Mouse (Mus musculus) midbrain, postnatal 0 days (tissue): Measurements from ENCODE around the gene Nfkbia. TPM values are rescaled to one million over a fixed set of nuclear protein-coding genes. Genes with fewer than 3 reads are reported as not detected.

ENCODE experiments used
- ATAC-seq: fragments of 200-750 bp; cut with Nextera tagmentation; 2 replicates; pipeline ENCODE4 v1.8.0; 2017; ENCODE audit warnings: moderate number of reproducible peaks, mild to moderate bottlenecking, moderate TSS enrichment, moderate library complexity; ENCODE audit not compliant: low FRiP score
- DNase-seq: peaks from one replicate; pipeline ENCODE4 v3.0.0-alpha.2; 2015; ENCODE audit warnings: low spot score
- H3K27ac ChIP-seq: fragments of 300-500 bp; sonication (generic); 2 replicates; pipeline ENCODE4 v1.5.1; 2014; ENCODE audit warnings: low read depth, mild to moderate bottlenecking, low read length, mixed read lengths
- H3K27me3 ChIP-seq: fragments of 300-500 bp; sonication (generic); 2 replicates; pipeline ENCODE4 v1.6.1; 2014; ENCODE audit warnings: low read length, control low read depth, mixed read lengths; ENCODE audit not compliant: insufficient read depth
- H3K36me3 ChIP-seq: fragments of 300-500 bp; sonication (generic); 2 replicates; pipeline ENCODE4 v1.6.1; 2014; ENCODE audit warnings: low read length, control low read depth, mixed read lengths; ENCODE audit not compliant: insufficient read depth
- H3K4me1 ChIP-seq: fragments of 300-500 bp; sonication (generic); 2 replicates; pipeline ENCODE4 v1.6.1; 2014; ENCODE audit warnings: mild to moderate bottlenecking, control low read depth, antibody characterized with exemption, low read length, mixed read lengths; ENCODE audit not compliant: insufficient read depth
- H3K4me2 ChIP-seq: fragments of 300-500 bp; sonication (generic); 2 replicates; pipeline ENCODE4 v1.6.1; 2014; ENCODE audit warnings: low read depth, mild to moderate bottlenecking, low read length, mixed read lengths; ENCODE audit not compliant: poor library complexity, severe bottlenecking
- H3K4me3 ChIP-seq: fragments of 300-500 bp; sonication (generic); 2 replicates; pipeline ENCODE4 v1.5.1; 2014; ENCODE audit warnings: low read depth, mild to moderate bottlenecking, low read length, moderate library complexity
- H3K9ac ChIP-seq: fragments of 300-500 bp; sonication (generic); replicated peaks from 2 replicates; pipeline ENCODE4 v1.6.1; 2014; ENCODE audit warnings: mild to moderate bottlenecking, low read length, moderate library complexity, mixed read lengths; ENCODE audit not compliant: poor library complexity, severe bottlenecking
- H3K9me3 ChIP-seq: fragments of 300-500 bp; sonication (generic); 2 replicates; pipeline ENCODE4 v1.6.1; 2016; ENCODE audit warnings: low read length, control low read depth
- CTCF ChIP-seq: IDR thresholded peaks from 2 replicates; pipeline ENCODE4 v1.5.1; 2016; ENCODE audit warnings: antibody characterized with exemption, mild to moderate bottlenecking
- WGBS: fragments of 180-500 bp; shearing (Covaris S2); extraction: QIAGEN DNeasy Blood & Tissue Kit; methylation state at CpG from one replicate; pipeline ENCODE4 v1.1.7; 2014; 5-methylcytosine and 5-hydroxymethylcytosine counted together
- polyA plus RNA-seq: library from polyadenylated mRNA; unstranded; fragments of >200 nt; fragmentation: Nextera tagmentation; extraction: Ambion mirVana; gene quantifications from 2 replicates; pipeline ENCODE4 v1.2.1, GENCODE M21; 2015
- total RNA-seq: library from RNA; depleted of rRNA; stranded (reverse); fragments of >200 nt; gene quantifications from 2 replicates; pipeline ENCODE4 v1.2.3, GENCODE M21; 2014; rRNA removed

Nfkbia gene
- total RNA-seq (40.8 and 51.4 TPM in 2 replicates), polyA plus RNA-seq (74.6 and 77.3 TPM in 2 replicates)

GRCm38 (mm10) chr12:55492184-55492898 is at the start of gene Nfkbia:
Nfkbia (minus strand) TSS chr12:55492647.
- Histone ChIP-seq H3K27ac (peak within 1 kb of the TSS; percentile 98), H3K4me1 (peaks cover 4% of the 10 kb centered on the region; the same call in 1 of the 2 replicates), H3K36me3 (peaks cover 20% of the 10 kb centered on the region), H3K9ac (peak within 1 kb of the TSS; percentile 99), H3K9me3 (no peaks in the 10 kb centered on the region), H3K4me2 (peak within 1 kb of the TSS; percentile 76), H3K4me3 (peak within 1 kb of the TSS; percentile 95), H3K27me3 (no peaks in the 10 kb centered on the region)
- peak; percentile 87 for DNase-seq
- TF ChIP-seq CTCF, result peak; percentile 56
- ATAC-seq, result peak; percentile 89
- WGBS, result under 1% methylated on average over 45 of the region's 58 CpGs

DNA sequence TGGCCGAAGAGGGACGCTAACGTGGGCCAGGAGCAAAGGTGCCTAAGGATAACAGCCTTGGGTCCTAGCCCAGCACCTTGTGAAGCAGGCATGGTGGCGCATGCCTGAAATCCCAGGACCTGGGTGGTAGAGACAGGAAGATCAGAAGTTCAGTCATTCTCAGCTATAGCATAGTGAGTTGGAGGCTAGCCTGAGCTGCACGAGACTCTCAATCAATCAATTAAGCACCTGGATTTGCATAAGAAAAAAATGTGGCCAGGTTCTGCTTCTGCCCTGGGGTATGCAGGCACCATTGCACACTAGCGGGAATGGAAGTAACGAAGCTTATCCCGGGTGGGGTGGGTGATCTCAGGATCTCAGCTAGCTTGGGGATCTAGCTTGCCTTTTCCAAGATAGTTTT is 46.7 kb upstream of the Nfkbia start:
- Histone ChIP-seq H3K9me3 (no peaks in the 10 kb centered on the region), H3K4me2 (no peak overlapping the region), H3K9ac (no peak overlapping the region), H3K27ac (no peak overlapping the region), H3K4me3 (no peak overlapping the region), H3K27me3 (no peaks in the 10 kb centered on the region), H3K36me3 (no peaks in the 10 kb centered on the region), H3K4me1 (no peaks in the 10 kb centered on the region)
- TF ChIP-seq CTCF, result no peak
- DNase-seq (no peak), ATAC-seq (no peak; the same call in 1 of the 2 replicates)
- 55% methylated on average over 8 of the region's 8 CpGs for WGBS

- ATAC-seq, result peak; percentile 71; the same call in 1 of the 2 replicates
- TF ChIP-seq CTCF, result no peak
- DNase-seq, result no peak
- Histone ChIP-seq H3K9ac (no peak overlapping the region), H3K4me3 (no peak overlapping the region), H3K4me2 (no peak overlapping the region), H3K36me3 (no peaks in the 10 kb centered on the region), H3K4me1 (no peaks in the 10 kb centered on the region), H3K27ac (no peak overlapping the region), H3K27me3 (no peaks in the 10 kb centered on the region), H3K9me3 (no peaks in the 10 kb centered on the region)
- 82% methylated on average over 1 of the region's 1 CpGs for WGBS
Observed at GRCm38 (mm10) chr12:55538328-55538971, 46.0 kb upstream of the Nfkbia start.

DNA sequence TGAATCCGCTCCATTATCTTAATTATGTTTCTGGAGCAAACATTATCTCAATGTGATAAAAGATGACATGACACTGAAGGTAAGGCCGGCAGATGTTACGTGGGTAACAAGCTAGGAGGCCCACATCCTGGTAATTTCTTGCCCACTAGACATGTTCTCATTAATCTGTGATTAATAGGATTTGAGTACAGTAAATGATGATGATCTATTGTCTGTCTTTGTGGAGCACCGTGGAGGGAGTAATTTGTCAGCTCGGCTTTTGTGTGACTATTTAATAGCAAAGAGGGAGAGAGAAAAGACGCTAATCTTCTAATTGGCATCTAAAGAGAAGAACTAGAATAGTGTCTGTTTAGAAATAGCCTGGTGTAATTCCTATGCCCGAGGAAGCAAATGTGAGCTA is 45.3 kb upstream of the Nfkbia start:
- Histone ChIP-seq H3K36me3 (no peaks in the 10 kb centered on the region), H3K27me3 (no peaks in the 10 kb centered on the region), H3K9me3 (no peaks in the 10 kb centered on the region), H3K9ac (no peak overlapping the region), H3K4me1 (no peaks in the 10 kb centered on the region), H3K4me3 (no peak overlapping the region), H3K4me2 (no peak overlapping the region), H3K27ac (no peak overlapping the region)
- WGBS, result 39% methylated on average over 7 of the region's 7 CpGs
- TF ChIP-seq CTCF, result no peak
- peak; percentile 14 for DNase-seq
- ATAC-seq, result no peak

- Histone ChIP-seq H3K9me3 (no peaks in the 10 kb centered on the region), H3K4me2 (peak overlapping the region; percentile 32), H3K27me3 (no peaks in the 10 kb centered on the region), H3K4me1 (no peaks in the 10 kb centered on the region), H3K9ac (no peak overlapping the region), H3K4me3 (peak overlapping the region; percentile 14; the same call in 1 of the 2 replicates), H3K27ac (no peak overlapping the region), H3K36me3 (no peaks in the 10 kb centered on the region)
- WGBS, result 11% methylated on average over 14 of the region's 14 CpGs
- DNase-seq (peak; percentile 53), ATAC-seq (no peak)
- no peak for TF ChIP-seq CTCF
Observed at GRCm38 (mm10) chr12:55536537-55537135, 44.2 kb upstream of the Nfkbia start.
